10 mouse cellular contexts compared by ENCODE assay signal in genomic region chr8:94378763-94379415, GRCm38 (mm10). TPM values are rescaled to one million over a fixed set of nuclear protein-coding genes. Genes with fewer than 3 reads are reported as not detected.
A peak's percentile ranks its signal among the peaks of the same experiment; 100 is the strongest.
DNase-seq lines count a peak whose midpoint lies in the region; ATAC-seq and TF ChIP-seq lines count a peak whose summit lies in the region.
"Had no signal": no experiment of that assay in that cellular context is flagged by ENCODE, and none has a peak within 500 bp of the region (broad histone marks: within the 10 kb centered on the region; RNA-seq: fewer than 3 reads in every experiment).

No protein-coding gene starts in this region.

- TF ChIP-seq CTCF in heart, adult 2 months (IDR thresholded peaks at IDR 0.05) = peak; percentile 30
- peak; percentile 40; the same call in 1 of the 2 replicates for TF ChIP-seq CTCF in thymus, adult 2 months (IDR thresholded peaks at IDR 0.05; ENCODE audit: borderline replicate concordance, control insufficient read depth, extremely low read depth, insufficient read depth, low read length, poor library complexity)

- intact Hi-C loops in heart, adult 2 months (cut with DNase I) = no loop called here
- intact Hi-C loops in heart, postnatal 10 days (cut with DNase I) = no loop called here

- no peak overlapping the region for H3K4me3 ChIP-seq in heart, adult 2 months
- no peak overlapping the region for H3K4me3 ChIP-seq in kidney, embryonic 15.5 days (replicated peaks)
- no peak overlapping the region for H3K4me3 ChIP-seq in thymus, adult 2 months (ENCODE audit: control insufficient read depth, insufficient read depth, low read length)

- no peak overlapping the region for H3K27ac ChIP-seq in heart, adult 2 months
- H3K27ac ChIP-seq in kidney, embryonic 15.5 days = no peak overlapping the region
- peak overlapping the region; percentile 55; the same call in 1 of the 2 replicates for H3K27ac ChIP-seq in thymus, adult 2 months (ENCODE audit: control insufficient read depth, insufficient read depth, low read length)

- no peak for TF ChIP-seq POLR2A in heart, adult 2 months (IDR thresholded peaks at IDR 0.05; ENCODE audit: insufficient read depth, low read depth, low read length)
- TF ChIP-seq POLR2A in thymus, adult 2 months (IDR thresholded peaks at IDR 0.05; ENCODE audit: control insufficient read depth, extremely low read depth, insufficient read depth, low read length, poor library complexity) = no peak

- H3K4me2 ChIP-seq in kidney, embryonic 15.5 days = no peak overlapping the region

- H3K36me3 ChIP-seq in heart, adult 2 months (ENCODE audit: control insufficient read depth, insufficient read depth, low read length) = no peaks in the 10 kb centered on the region
- H3K36me3 ChIP-seq in kidney, embryonic 15.5 days = no peaks in the 10 kb centered on the region
- no peaks in the 10 kb centered on the region for H3K36me3 ChIP-seq in thymus, adult 2 months (ENCODE audit: control insufficient read depth, insufficient read depth, low read length)

- DNase-seq in heart, adult 2 months = peak in 1 of 2 experiments; percentile 37
- no peak for DNase-seq in heart, postnatal 10 days
- DNase-seq in kidney, postnatal 14 days = peak; percentile 50
- no peak for DNase-seq in thymus, adult 2 months
- DNase-seq in thymus, postnatal 14 days = no peak
- DNase-seq: cerebellum, postnatal 25 days had no signal

- no peaks in the 10 kb centered on the region for H3K79me2 ChIP-seq in heart, adult 2 months (replicated peaks; ENCODE audit: control insufficient read depth, insufficient read depth, low read length)

- no peaks in the 10 kb centered on the region for H3K27me3 ChIP-seq in heart, adult 2 months (ENCODE audit: control insufficient read depth, insufficient read depth, low read length)
- H3K27me3 ChIP-seq in kidney, embryonic 15.5 days = peaks cover 3% of the 10 kb centered on the region; the same call in 1 of the 2 replicates
- no peaks in the 10 kb centered on the region for H3K27me3 ChIP-seq in thymus, adult 2 months (ENCODE audit: control insufficient read depth, insufficient read depth, low read length)

- ATAC-seq in kidney, embryonic 15.5 days (replicated peaks; ENCODE audit: low FRiP score) = no peak
- ATAC-seq in frontal cortex, adult (ENCODE audit: low TSS enrichment) = no peak
- no peak for ATAC-seq in megakaryocyte-erythroid progenitor cell, adult 5-6 weeks (replicated peaks; ENCODE audit: low FRiP score, low TSS enrichment, poor library complexity, severe bottlenecking)
- ATAC-seq: hindbrain, embryonic 16.5 days had no signal

- H3K9ac ChIP-seq in heart, adult 2 months (ENCODE audit: low read depth, low read length) = no peak overlapping the region
- no peak overlapping the region for H3K9ac ChIP-seq in kidney, embryonic 15.5 days

- 85% methylated on average over 15 of the region's 15 CpGs for WGBS in heart, adult 2 months
- 69% methylated on average over 15 of the region's 15 CpGs for WGBS in kidney, embryonic 15.5 days
- 87% methylated on average over 15 of the region's 15 CpGs for WGBS in thymus, adult 2 months

- H3K9me3 ChIP-seq in kidney, embryonic 15.5 days (replicated peaks) = no peaks in the 10 kb centered on the region

- H3K4me1 ChIP-seq in heart, adult 2 months (ENCODE audit: control insufficient read depth, insufficient read depth, low read length) = peaks cover 12% of the 10 kb centered on the region
- H3K4me1 ChIP-seq in kidney, embryonic 15.5 days = peaks cover 9% of the 10 kb centered on the region
- peaks cover 12% of the 10 kb centered on the region for H3K4me1 ChIP-seq in thymus, adult 2 months (replicated peaks; ENCODE audit: control insufficient read depth, insufficient read depth, low read length)

- no peak for TF ChIP-seq EP300 in heart, adult 2 months (IDR thresholded peaks at IDR 0.05; ENCODE audit: insufficient read depth, low read depth, low read length)

RNA-seq across cellular contexts. Expression of gene Herpud1, which starts 7.3 kb away (rescaled TPM):
- total RNA-seq in heart, adult 2 months (2021) = 100 to 1,000 TPM; 216 to 349 TPM
- polyA plus RNA-seq in heart, adult 2 months (2012; rRNA removed) = 272 and 285 TPM in 2 replicates
- total RNA-seq in heart, postnatal 10 days (2021) = 100 to 1,000 TPM in 1 of 2 experiments, 10 to 100 TPM in 1; 80.4 to 138 TPM
- polyA plus RNA-seq in kidney, embryonic 15.5 days (2015; fragmentation: Nextera tagmentation; extraction: Ambion mirVana) = 66.7 and 70.0 TPM in 2 replicates
- 198 and 218 TPM in 2 replicates for polyA plus RNA-seq in thymus, adult 2 months (2012; rRNA removed)
- 31.8 and 41.0 TPM in 2 replicates for total RNA-seq in megakaryocyte-erythroid progenitor cell, adult 5-6 weeks (2014; fragmentation: Nextera tagmentation)
- 43.7 and 50.8 TPM in 2 replicates for total RNA-seq in megakaryocyte-erythroid progenitor cell, adult 5-6 weeks (2017)

RNA-seq across cellular contexts. Expression of gene Slc12a3, which starts 49.9 kb away (rescaled TPM):
- total RNA-seq in heart, adult 2 months (2021) = under 1 TPM; 0.16 to 0.39 TPM
- 0.20 and 0.39 TPM in 2 replicates for polyA plus RNA-seq in heart, adult 2 months (2012; rRNA removed)
- total RNA-seq in heart, postnatal 10 days (2021) = under 1 TPM in 1 of 2 experiments, not detected in 1; 0.38 TPM
- polyA plus RNA-seq in kidney, embryonic 15.5 days (2015; fragmentation: Nextera tagmentation; extraction: Ambion mirVana) = 6.1 and 6.4 TPM in 2 replicates
- polyA plus RNA-seq in thymus, adult 2 months (2012; rRNA removed) = 1.3 TPM in 2 replicates
- total RNA-seq in megakaryocyte-erythroid progenitor cell, adult 5-6 weeks (2014; fragmentation: Nextera tagmentation) = 0.12 and 1.8 TPM in 2 replicates
- not detected in 2 replicates for total RNA-seq in megakaryocyte-erythroid progenitor cell, adult 5-6 weeks (2017)

RNA-seq across cellular contexts. Expression of gene Nlrc5, which starts 55.3 kb away (rescaled TPM):
- 1 to 10 TPM; 2.3 to 3.7 TPM for total RNA-seq in heart, adult 2 months (2021)
- polyA plus RNA-seq in heart, adult 2 months (2012; rRNA removed) = 3.7 and 4.9 TPM in 2 replicates
- total RNA-seq in heart, postnatal 10 days (2021) = 1 to 10 TPM in 1 of 2 experiments, under 1 TPM in 1; 0.84 to 1.0 TPM
- polyA plus RNA-seq in kidney, embryonic 15.5 days (2015; fragmentation: Nextera tagmentation; extraction: Ambion mirVana) = 0.22 and 0.27 TPM in 2 replicates
- polyA plus RNA-seq in thymus, adult 2 months (2012; rRNA removed) = 56.8 and 57.5 TPM in 2 replicates
- total RNA-seq in megakaryocyte-erythroid progenitor cell, adult 5-6 weeks (2014; fragmentation: Nextera tagmentation) = 39.9 and 47.6 TPM in 2 replicates
- total RNA-seq in megakaryocyte-erythroid progenitor cell, adult 5-6 weeks (2017) = 25.4 and 30.9 TPM in 2 replicates

Comparison
In these comparisons a context has a peak if more than half of its experiments do, and no peak if none do; other contexts are left out.
1. RNA of gene Nlrc5, which starts 55.3 kb away (total RNA-seq): 25.4 to 47.6 TPM in megakaryocyte-erythroid progenitor cell, adult 5-6 weeks; 2.3 to 3.7 TPM in heart, adult 2 months and 0.84 to 1.0 TPM in heart, postnatal 10 days; every median in the first group is over 4 times any median in the second.